Mouse (Mus musculus) adrenal gland, adult 2 months (tissue): ENCODE results near the gene P4ha2. TPM values are rescaled to one million over a fixed set of nuclear protein-coding genes. Genes with fewer than 3 reads are reported as not detected.

Source experiments
- polyA plus RNA-seq: library from polyadenylated mRNA; depleted of rRNA; stranded (reverse); fragments of >200 nt; gene quantifications from 2 replicates; pipeline ENCODE4 v1.2.3, GENCODE M21; 2012; rRNA removed
- total RNA-seq, 2 experiments: library from RNA; stranded (reverse); gene quantifications; 2 replicates each; pipeline ENCODE4 v1.2.3; 2021

The P4ha2 gene
- total and polyA plus RNA-seq, 3 experiments: 10.9 to 39.6 (median 36.5) TPM

Other genes starting within 250 kb of the P4ha2 start
- gene Gm12216, start 240.8 kb upstream of the P4ha2 start, total RNA-seq: 10 to 100 TPM in 1 of 2 experiments, 1 to 10 TPM in 1; 8.4 to 10.8 TPM
- 8.4 and 9.6 TPM in 2 replicates for gene Gm12216, start 240.8 kb upstream of the P4ha2 start, polyA plus RNA-seq
- gene Slc22a5, start 208.4 kb upstream of the P4ha2 start, total RNA-seq: 10 to 100 TPM; 38.8 to 41.9 TPM
- 39.3 TPM in 2 replicates for gene Slc22a5, start 208.4 kb upstream of the P4ha2 start, polyA plus RNA-seq
- 1 to 10 TPM; 2.8 to 5.3 TPM for gene Slc22a21, start 119.8 kb upstream of the P4ha2 start, total RNA-seq
- 3.3 and 3.9 TPM in 2 replicates for gene Slc22a21, start 119.8 kb upstream of the P4ha2 start, polyA plus RNA-seq
- gene Slc22a4, start 72.0 kb upstream of the P4ha2 start, total RNA-seq: 10 to 100 TPM in 1 of 2 experiments, 1 to 10 TPM in 1; 7.1 to 10.8 TPM
- 7.1 and 10.3 TPM in 2 replicates for gene Slc22a4, start 72.0 kb upstream of the P4ha2 start, polyA plus RNA-seq
- gene Pdlim4, start 31.1 kb upstream of the P4ha2 start, total RNA-seq: 10 to 100 TPM; 16.1 to 18.7 TPM
- 86.7 and 101 TPM in 2 replicates for gene Pdlim4, start 31.1 kb upstream of the P4ha2 start, polyA plus RNA-seq
- gene Csf2, start 149.6 kb downstream of the P4ha2 start, total RNA-seq: not detected
- gene Csf2, start 149.6 kb downstream of the P4ha2 start, polyA plus RNA-seq: not detected in 2 replicates
- gene Il3, start 167.2 kb downstream of the P4ha2 start, total RNA-seq: not detected
- not detected in 2 replicates for gene Il3, start 167.2 kb downstream of the P4ha2 start, polyA plus RNA-seq
- 1 to 10 TPM; 4.9 to 5.2 TPM for gene Acsl6, start 203.7 kb downstream of the P4ha2 start, total RNA-seq
- 1.2 and 1.9 TPM in 2 replicates for gene Acsl6, start 203.7 kb downstream of the P4ha2 start, polyA plus RNA-seq